Mouse (Mus musculus): ENCODE results near the gene Aldh1a2.

DNA sequence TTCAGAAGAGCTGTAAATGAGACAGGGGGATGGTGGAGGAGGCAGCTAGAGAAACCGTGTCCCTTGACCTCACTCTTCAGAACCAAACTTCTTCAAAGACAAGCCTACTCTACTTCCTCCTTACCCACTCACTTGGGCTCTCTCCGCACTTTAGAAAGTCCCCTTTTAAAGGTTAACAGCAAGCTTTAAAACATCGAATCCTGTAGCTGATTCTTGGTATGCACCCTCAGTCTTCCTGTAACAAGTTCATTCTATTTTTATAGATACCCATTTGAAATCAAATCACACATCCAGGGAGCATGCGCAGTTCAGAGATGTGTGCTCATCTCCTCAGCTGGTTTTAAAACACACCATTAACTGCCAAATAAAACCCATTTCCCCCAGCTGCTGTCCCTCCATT is 13.3 kb upstream of the Aldh1a2 start:
- TF ChIP-seq POLR2A (IDR thresholded peaks at IDR 0.05; ENCODE audit: low read depth, low read length) (no peak), CTCF (conservative IDR thresholded peaks at IDR 0.05; ENCODE audit: insufficient read depth, insufficient read length, low read depth, low read length) (no peak)

Data from kidney, adult 2 months (tissue).